Comparison of ENCODE assay signal across 10 mouse cellular contexts in genomic region chr10:61496231-61496630, GRCm38 (mm10). TPM values are rescaled to one million over a fixed set of nuclear protein-coding genes. Genes with fewer than 3 reads are reported as not detected.
DNase-seq lines count a peak whose midpoint lies in the region; ATAC-seq lines count a peak whose summit lies in the region.
"Had no signal": no experiment of that assay in that cellular context is flagged by ENCODE, and none has a peak within 500 bp of the region (broad histone marks: within the 10 kb centered on the region; RNA-seq: fewer than 3 reads in every experiment).

No protein-coding gene starts in this region.

- peak overlapping the region; percentile 53 for H3K9ac ChIP-seq in heart, embryonic 13.5 days
- H3K9ac ChIP-seq in midbrain, embryonic 11.5 days (ENCODE audit: low read length), result no peak overlapping the region
- H3K9ac ChIP-seq in intestine, embryonic 16.5 days (ENCODE audit: low read depth, low read length), result no peak overlapping the region
- H3K9ac ChIP-seq: liver, embryonic 14.5 days had no signal

- H3K9me3 ChIP-seq in heart, embryonic 13.5 days, result no peaks in the 10 kb centered on the region
- no peaks in the 10 kb centered on the region for H3K9me3 ChIP-seq in midbrain, embryonic 10.5 days (replicated peaks)
- no peaks in the 10 kb centered on the region for H3K9me3 ChIP-seq in midbrain, embryonic 11.5 days (ENCODE audit: control insufficient read depth, low read length)
- H3K9me3 ChIP-seq in intestine, embryonic 16.5 days (ENCODE audit: control insufficient read depth, low read length), result no peaks in the 10 kb centered on the region

- H3K36me3 ChIP-seq in heart, embryonic 13.5 days, result no peaks in the 10 kb centered on the region
- no peaks in the 10 kb centered on the region for H3K36me3 ChIP-seq in midbrain, embryonic 10.5 days
- no peaks in the 10 kb centered on the region for H3K36me3 ChIP-seq in midbrain, embryonic 11.5 days (ENCODE audit: control insufficient read depth, insufficient read depth, low read length)
- no peaks in the 10 kb centered on the region for H3K36me3 ChIP-seq in intestine, embryonic 16.5 days (ENCODE audit: control insufficient read depth, insufficient read depth, low read length)

- WGBS in heart, embryonic 13.5 days, result 39% methylated on average over 9 of the region's 9 CpGs
- WGBS in midbrain, embryonic 10.5 days, result 63% methylated on average over 9 of the region's 9 CpGs
- WGBS in midbrain, embryonic 11.5 days, result 56% methylated on average over 9 of the region's 9 CpGs
- 37% methylated on average over 9 of the region's 9 CpGs for WGBS in intestine, embryonic 16.5 days

- H3K4me2 ChIP-seq in heart, embryonic 13.5 days, result no peak overlapping the region
- H3K4me2 ChIP-seq in midbrain, embryonic 11.5 days, result no peak overlapping the region
- no peak overlapping the region for H3K4me2 ChIP-seq in intestine, embryonic 16.5 days (ENCODE audit: low read depth, low read length)

- DNase-seq in heart, adult 9 months (ENCODE audit: low spot score in 2 of 2), result no peak
- no peak for DNase-seq in midbrain, embryonic 10.5 days (ENCODE audit: low spot score)
- no peak for DNase-seq in midbrain, embryonic 11.5 days (ENCODE audit: low spot score, missing footprints)
- DNase-seq in retina, postnatal 1 day, result peak; percentile 48
- DNase-seq in T-cell, adult 2 months (ENCODE audit: low spot score), result no peak
- DNase-seq: thymus, postnatal 25 days had no signal

- no peak for ATAC-seq in heart, embryonic 13.5 days (ENCODE audit: extremely low read depth, insufficient number of reproducible peaks, low FRiP score, low TSS enrichment)
- no peak for ATAC-seq in midbrain, embryonic 11.5 days (ENCODE audit: low FRiP score)
- ATAC-seq in intestine, embryonic 16.5 days, result no peak
- ATAC-seq: activated CD4-positive, CD25-positive, alpha-beta regulatory T cell, adult 4 months had no signal

- no peaks in the 10 kb centered on the region for H3K27me3 ChIP-seq in heart, embryonic 13.5 days (replicated peaks)
- no peaks in the 10 kb centered on the region for H3K27me3 ChIP-seq in midbrain, embryonic 10.5 days (ENCODE audit: low read depth, poor library complexity, severe bottlenecking)
- no peaks in the 10 kb centered on the region for H3K27me3 ChIP-seq in midbrain, embryonic 11.5 days (ENCODE audit: control insufficient read depth, insufficient read depth, low read length)
- no peaks in the 10 kb centered on the region for H3K27me3 ChIP-seq in intestine, embryonic 16.5 days (replicated peaks; ENCODE audit: control insufficient read depth, insufficient read depth, low read length)

- H3K27ac ChIP-seq in heart, embryonic 13.5 days (replicated peaks), result peak overlapping the region; percentile 40
- peak overlapping the region; percentile 67 for H3K27ac ChIP-seq in midbrain, embryonic 10.5 days (replicated peaks)
- H3K27ac ChIP-seq in midbrain, embryonic 11.5 days (ENCODE audit: low read depth, low read length), result no peak overlapping the region
- 0 out of 2 replicates have a peak overlapping the region, but pooled peaks have one; percentile 15 for H3K27ac ChIP-seq in intestine, embryonic 16.5 days (ENCODE audit: low read length)
- H3K27ac ChIP-seq: liver, embryonic 14.5 days had no signal

- H3K4me1 ChIP-seq in heart, embryonic 13.5 days, result peaks cover 29% of the 10 kb centered on the region
- peaks cover 28% of the 10 kb centered on the region for H3K4me1 ChIP-seq in midbrain, embryonic 10.5 days
- peaks cover 11% of the 10 kb centered on the region for H3K4me1 ChIP-seq in midbrain, embryonic 11.5 days (ENCODE audit: control insufficient read depth, insufficient read depth, low read length)
- H3K4me1 ChIP-seq in intestine, embryonic 16.5 days (ENCODE audit: control insufficient read depth, insufficient read depth, low read length), result peaks cover 14% of the 10 kb centered on the region

- H3K4me3 ChIP-seq in heart, embryonic 13.5 days, result no peak overlapping the region
- no peak overlapping the region for H3K4me3 ChIP-seq in midbrain, embryonic 10.5 days
- H3K4me3 ChIP-seq in midbrain, embryonic 11.5 days (ENCODE audit: low read depth, low read length), result no peak overlapping the region
- no peak overlapping the region for H3K4me3 ChIP-seq in intestine, embryonic 16.5 days (ENCODE audit: low read length)

RNA-seq across cellular contexts. Expression of gene Lrrc20, which starts 20.6 kb away (rescaled TPM):
- polyA plus RNA-seq in heart, embryonic 13.5 days (2015; fragmentation: Nextera tagmentation; extraction: Ambion mirVana), result 12.1 and 13.2 TPM in 2 replicates
- 10.1 and 12.1 TPM in 2 replicates for polyA plus RNA-seq in midbrain, embryonic 10.5 days (2016; fragmentation: Nextera tagmentation; extraction: Ambion mirVana)
- polyA plus RNA-seq in midbrain, embryonic 11.5 days (2014; fragmentation: Nextera tagmentation; extraction: Ambion mirVana), result 9.8 and 11.3 TPM in 2 replicates
- polyA plus RNA-seq in intestine, embryonic 16.5 days (2015; fragmentation: Nextera tagmentation; extraction: Ambion mirVana), result 5.8 TPM in 2 replicates

RNA-seq across cellular contexts. Expression of gene Eif4ebp2, which starts 43.8 kb away (rescaled TPM):
- 50.8 and 57.1 TPM in 2 replicates for polyA plus RNA-seq in heart, embryonic 13.5 days (2015; fragmentation: Nextera tagmentation; extraction: Ambion mirVana)
- 85.4 and 89.4 TPM in 2 replicates for polyA plus RNA-seq in midbrain, embryonic 10.5 days (2016; fragmentation: Nextera tagmentation; extraction: Ambion mirVana)
- polyA plus RNA-seq in midbrain, embryonic 11.5 days (2014; fragmentation: Nextera tagmentation; extraction: Ambion mirVana), result 30.4 and 32.6 TPM in 2 replicates
- polyA plus RNA-seq in intestine, embryonic 16.5 days (2015; fragmentation: Nextera tagmentation; extraction: Ambion mirVana), result 59.6 and 64.1 TPM in 2 replicates
